Mouse (Mus musculus): ENCODE data around the gene Cnn1.
A peak's percentile ranks its signal among the peaks of the same experiment; 100 is the strongest.

- TF ChIP-seq POLR2A (IDR thresholded peaks at IDR 0.05; ENCODE audit: control insufficient read depth in 1 of 2, insufficient read depth in 1 of 2, low read depth in 1 of 2, low read length in 2 of 2, poor library complexity in 1 of 2) = no peak
- peak; percentile 100; a peak in 5 of 6 replicates for TF ChIP-seq CTCF (IDR thresholded peaks at IDR 0.05 in 2 of 3, conservative IDR thresholded peaks at IDR 0.05 in 1 of 3; ENCODE audit: control insufficient read depth in 1 of 3, insufficient read depth in 1 of 3, low read depth in 2 of 3, low read length in 3 of 3, poor library complexity in 1 of 3, severe bottlenecking in 1 of 3)
- TF ChIP-seq UBTF (IDR thresholded peaks at IDR 0.05; ENCODE audit: borderline replicate concordance, insufficient read depth, low read depth, low read length) = no peak
- TF ChIP-seq TCF12 (IDR thresholded peaks at IDR 0.05; ENCODE audit: low read depth, low read length) = peak; percentile 56; the same call in 1 of the 2 replicates
- no peak for TF ChIP-seq USF2 (IDR thresholded peaks at IDR 0.05; ENCODE audit: borderline replicate concordance in 1 of 2, insufficient read depth in 1 of 2, low read depth in 1 of 2, low read length in 2 of 2)
- peak in 1 of 2 experiments; percentile 58; a peak in 3 of 4 replicates for TF ChIP-seq EP300 (IDR thresholded peaks at IDR 0.05; ENCODE audit: low read depth in 1 of 2, low read length in 2 of 2)
- TF ChIP-seq ZC3H11A (IDR thresholded peaks at IDR 0.05; ENCODE audit: low read depth, low read length) = peak; percentile 100
- TF ChIP-seq TAL1 (IDR thresholded peaks at IDR 0.05; ENCODE audit: low read length) = no peak
- peak; percentile 68 for TF ChIP-seq HCFC1 (IDR thresholded peaks at IDR 0.05; ENCODE audit: low read depth, low read length)
Measured at GRCm38 (mm10) chr9:22143108-22144037, 44.4 kb downstream of the Cnn1 start.
